Mouse (Mus musculus) Muller cell, postnatal 12 days (primary cell): ENCODE data around the gene Dock4.

Experiments
- DNase-seq: peaks from one replicate; pipeline ENCODE4 v3.0.0-alpha.2; 2015; ENCODE audit errors: inconsistent ontology term

Gene Dock4

DNA sequence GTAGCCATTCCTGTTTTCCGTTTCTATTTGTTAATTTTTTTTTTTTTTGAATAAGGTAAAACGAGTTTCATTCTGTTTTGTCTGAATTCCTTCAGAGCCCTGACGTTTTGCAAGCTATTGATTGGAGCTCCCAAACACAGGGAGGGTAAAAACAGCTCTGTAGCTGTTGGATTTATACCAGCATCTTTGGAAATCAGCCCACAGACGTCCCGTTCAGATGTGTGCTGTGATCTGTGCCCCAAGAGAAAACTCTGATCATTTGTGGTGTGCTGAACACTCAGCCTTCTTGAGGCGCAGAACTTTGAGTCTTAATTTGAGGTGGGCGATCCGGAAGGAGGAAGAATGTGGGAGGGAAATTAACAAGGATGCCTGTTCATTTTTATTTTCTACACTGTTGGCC, 62.7 kb downstream of the Dock4 start:
- DNase-seq: peak; percentile 45

DNA sequence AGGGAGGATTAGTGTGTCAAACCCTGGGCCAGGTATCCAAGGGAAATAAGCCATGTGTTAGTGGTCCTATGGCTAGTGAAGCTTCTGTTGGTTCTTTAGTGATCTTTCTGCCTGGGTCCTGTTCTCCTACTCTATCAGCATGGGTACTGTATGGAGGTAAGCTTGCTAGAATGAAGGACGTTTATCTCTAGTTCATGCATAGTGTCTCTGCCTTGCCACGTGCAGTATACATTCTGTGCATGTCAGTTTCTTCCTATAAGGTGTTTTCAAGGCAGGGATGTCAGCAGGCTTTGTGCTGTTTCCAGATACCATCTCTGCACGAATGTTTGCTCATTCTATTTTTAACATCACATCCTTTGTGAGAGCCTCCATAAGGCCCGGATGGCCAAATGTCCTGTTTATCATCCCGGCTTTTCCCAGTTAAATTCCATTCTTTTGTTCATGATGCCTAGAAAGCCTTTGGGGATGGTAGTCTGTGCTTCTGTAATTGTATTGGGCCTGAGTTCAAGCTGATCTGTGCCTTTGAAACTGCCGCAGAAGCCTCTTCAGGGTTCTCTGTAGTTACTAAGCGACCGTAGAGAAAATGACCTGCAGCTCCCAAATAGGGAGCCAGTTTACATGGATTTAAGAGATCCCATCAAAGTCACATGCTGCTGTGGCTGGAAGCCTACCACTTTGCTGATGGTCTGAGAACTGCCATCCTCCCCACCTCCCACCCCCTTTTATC, 66.1 kb downstream of the Dock4 start:
- no peak for DNase-seq

- no peak for DNase-seq
Measured at GRCm38 (mm10) chr12:40512370-40512693, 66.6 kb downstream of the Dock4 start.

GRCm38 (mm10) chr12:40512994-40513393, 67.2 kb downstream of the Dock4 start:
- DNase-seq: no peak

- no peak for DNase-seq
Measured at GRCm38 (mm10) chr12:40514021-40514420, 68.3 kb downstream of the Dock4 start.

DNA sequence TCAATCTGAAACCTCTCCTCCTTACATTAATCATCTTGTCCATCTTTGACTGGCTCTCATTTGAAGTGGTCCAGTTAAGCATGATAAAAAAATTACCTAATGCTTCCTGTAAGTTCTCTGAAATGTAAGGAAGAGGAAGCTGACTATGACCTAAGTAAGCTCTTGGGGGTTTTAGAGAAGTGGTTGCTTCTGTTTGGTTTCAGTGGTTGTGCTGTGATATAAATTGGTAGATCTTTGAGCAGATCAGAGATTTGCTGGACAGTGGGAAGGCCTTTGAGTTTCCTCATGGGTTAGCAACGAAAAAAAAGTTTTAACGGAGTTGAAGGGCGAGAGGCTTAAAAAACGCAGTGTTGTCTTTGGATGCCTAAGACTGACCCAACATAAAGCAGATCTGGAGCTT, 76.7 kb downstream of the Dock4 start:
- no peak for DNase-seq

GRCm38 (mm10) chr12:40523020-40523419, 77.3 kb downstream of the Dock4 start:
- DNase-seq: no peak

DNA sequence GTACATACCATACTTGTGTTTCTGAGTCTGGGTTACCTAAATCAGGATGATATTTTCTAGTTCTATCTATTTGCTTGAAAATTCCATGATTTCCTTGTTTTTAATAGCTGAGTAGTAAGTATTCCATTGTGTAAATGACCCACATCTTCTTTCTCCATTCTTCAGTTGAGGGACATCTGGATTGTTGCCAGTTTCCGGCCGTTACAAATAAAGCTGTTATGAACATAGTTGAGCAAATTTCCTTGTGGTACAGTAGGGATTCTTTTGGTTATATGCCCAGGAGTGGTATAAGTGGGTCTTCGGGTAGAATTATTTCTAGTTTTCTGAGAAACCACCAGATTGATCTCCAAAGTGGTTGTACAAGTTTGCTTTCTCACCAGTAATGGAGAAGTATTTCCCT, 79.3 kb downstream of the Dock4 start:
- peak; percentile 12 for DNase-seq

DNA sequence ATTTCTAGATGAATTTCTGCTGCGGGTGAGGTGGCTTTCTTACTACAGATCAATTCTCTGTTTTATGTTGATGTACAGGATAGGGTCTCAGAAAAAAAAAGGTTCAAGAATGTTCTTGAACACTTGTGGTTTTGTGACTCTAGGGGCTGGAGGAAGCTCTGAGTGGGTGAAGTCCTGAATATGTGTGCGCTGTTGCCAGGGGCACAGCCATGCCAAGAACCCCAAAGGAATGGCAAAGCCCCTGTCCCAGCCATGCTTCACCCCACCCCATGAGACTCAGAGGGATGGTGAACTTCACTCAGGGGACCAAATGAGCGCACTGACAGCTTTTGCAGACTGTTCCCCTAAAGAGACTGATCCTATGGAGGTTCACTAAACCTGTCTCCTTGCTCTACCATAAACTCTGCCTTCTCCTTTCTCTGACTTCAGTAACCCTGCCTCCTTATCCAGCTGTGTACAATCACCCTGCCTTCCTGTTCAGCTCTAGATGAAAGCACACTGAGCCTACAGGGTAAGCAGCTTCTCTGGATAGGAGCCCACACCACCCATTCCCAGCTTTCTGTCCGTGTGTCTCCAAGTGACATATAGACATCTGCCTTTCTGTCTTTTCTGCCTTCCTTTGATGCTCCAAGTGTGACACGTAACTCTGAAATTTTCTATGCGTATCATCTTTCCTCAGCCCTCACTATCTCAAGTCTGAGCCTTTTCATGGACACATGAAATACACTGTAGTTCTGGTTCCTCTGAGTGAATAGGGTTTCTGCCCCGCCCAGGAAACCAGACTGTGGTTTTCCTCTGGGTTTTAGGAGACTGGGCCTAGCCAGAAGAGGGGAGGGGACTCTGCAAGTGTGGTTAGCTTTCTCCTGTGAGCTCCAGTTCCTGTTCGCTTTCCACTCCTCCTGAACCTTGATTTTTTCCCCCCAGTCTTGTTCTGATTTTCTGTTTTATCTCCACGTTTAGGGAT, 90.2 kb downstream of the Dock4 start:
- no peak for DNase-seq

DNA sequence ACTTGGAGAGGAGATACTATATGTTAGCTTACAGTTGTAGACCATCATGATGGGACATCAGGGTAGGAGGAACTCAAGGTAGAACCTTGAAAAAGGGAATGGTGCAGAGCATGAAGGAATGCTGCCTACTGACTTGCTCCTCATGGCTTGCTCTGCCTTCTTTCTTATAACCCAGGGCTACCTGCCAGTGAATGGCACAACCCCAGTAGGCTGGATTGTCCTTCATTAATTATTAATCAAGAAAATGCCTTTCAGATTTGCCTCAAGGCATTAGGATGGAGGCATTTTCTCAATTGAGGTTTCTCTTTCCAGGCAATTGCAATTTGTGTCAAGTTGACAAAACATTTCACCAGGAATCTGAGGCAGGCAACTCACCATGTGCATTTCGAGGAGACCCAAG, 92.1 kb downstream of the Dock4 start:
- no peak for DNase-seq

- DNase-seq: no peak
Measured at GRCm38 (mm10) chr12:40538318-40538717, 92.6 kb downstream of the Dock4 start.

GRCm38 (mm10) chr12:40538780-40539179, 93.0 kb downstream of the Dock4 start:
- no peak for DNase-seq

DNA sequence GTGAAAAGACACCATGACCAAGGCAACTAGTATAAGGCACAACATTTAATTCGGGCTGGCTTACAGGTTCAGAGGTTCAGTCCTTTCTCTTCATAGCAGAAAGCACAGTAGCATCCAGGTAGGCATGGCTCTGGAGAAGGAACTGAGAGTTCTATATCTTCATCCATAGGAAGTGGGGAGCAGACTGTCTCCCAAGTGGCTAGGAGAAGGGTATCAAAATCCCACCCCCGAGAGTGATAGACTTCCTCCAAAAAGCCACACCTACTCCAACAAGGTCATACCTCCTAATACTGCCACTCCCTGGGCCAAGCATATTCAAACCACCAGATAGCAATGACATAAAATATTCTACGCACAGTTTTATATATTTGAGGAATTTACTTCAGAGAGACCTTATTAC, 98.5 kb downstream of the Dock4 start:
- DNase-seq: no peak

DNA sequence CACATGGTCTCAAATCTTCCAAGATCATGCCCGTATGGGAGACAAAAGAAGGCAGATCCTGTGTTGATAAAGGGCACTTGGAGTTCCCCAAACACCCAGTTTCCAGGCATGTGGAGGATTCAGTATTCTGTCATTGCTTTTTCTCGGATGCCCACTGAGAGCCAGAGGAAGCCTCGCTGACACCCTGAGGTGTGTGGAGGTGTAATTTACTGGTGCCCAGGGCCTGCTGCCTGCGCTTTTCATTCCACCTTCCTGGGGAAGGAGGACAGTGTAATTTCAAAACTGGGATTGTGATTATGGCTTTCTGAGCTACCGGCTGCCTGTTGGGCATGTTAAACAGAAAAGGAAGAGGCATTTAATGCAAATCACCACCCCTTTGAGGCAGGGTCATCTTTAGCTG, 101.1 kb downstream of the Dock4 start:
- DNase-seq: no peak

- no peak for DNase-seq
Measured at GRCm38 (mm10) chr12:40551317-40551716, 105.6 kb downstream of the Dock4 start.

DNA sequence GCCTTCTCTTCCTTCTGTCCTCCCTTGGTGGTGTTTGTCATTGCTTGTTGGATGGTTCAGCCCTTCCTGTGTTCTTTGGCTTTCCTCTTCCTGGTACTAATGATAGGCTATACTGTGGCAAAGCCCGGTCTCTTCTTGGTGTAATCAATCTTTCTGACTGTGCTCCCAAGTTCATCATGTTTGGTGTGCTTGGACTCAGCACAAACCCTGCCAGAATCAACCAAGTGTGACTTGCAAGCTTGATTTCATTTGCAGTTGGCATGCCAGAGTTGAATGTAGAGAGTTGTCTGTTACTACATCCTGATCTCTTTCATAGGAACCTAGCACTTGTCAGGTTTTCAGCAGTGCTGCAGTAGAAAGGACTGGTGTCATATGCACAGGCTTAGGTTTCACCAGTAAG, 106.4 kb downstream of the Dock4 start:
- no peak for DNase-seq

- DNase-seq: no peak
Measured at GRCm38 (mm10) chr12:40553929-40554328, 108.2 kb downstream of the Dock4 start.

DNA sequence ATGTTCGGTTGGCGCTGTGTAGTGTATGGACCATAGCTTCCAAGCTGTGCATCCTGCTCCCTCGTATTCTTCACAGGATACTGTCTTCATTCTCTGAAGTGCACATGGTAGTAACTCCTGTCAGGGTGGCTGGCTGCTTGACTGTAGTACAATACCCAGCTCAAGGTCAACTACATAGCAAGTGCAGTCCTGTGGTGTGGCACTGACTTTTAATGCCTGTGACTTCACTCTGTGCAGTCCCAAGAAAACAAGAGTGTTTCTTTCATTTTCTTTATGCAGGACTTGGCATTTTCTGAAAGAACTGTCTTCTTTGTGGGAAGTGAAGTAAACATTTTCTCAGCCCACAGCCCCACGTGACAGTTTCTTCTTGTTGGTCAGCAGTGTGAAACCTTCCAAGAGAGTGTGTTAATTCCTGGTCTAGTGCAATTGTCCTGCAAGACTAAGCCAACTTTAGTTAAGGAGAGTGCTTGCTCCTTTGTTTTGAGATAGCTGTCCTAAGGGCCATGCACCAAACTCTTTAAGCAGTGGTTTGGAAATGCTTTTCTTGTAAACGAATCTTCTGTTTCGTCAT, 109.3 kb downstream of the Dock4 start:
- no peak for DNase-seq

DNA sequence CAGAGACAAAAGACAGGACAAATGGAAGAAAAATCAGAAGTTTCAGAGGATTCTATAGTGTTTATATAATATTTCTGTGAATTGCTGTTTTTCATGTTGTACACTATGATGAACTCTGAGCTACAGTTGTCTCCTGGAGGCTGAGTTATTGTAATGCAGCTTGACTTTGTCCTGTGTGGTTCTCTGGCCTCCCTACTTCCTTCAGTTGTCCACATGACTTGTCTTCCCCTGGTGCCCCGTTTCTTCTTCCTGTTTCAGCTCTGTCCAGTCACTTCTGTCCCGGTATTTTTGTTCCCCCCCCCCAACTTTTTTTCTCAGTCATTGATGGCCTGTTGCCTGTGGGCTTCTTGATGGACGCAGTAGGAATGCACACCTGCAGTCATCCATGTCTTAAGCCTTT, 112.8 kb downstream of the Dock4 start:
- DNase-seq: no peak

DNA sequence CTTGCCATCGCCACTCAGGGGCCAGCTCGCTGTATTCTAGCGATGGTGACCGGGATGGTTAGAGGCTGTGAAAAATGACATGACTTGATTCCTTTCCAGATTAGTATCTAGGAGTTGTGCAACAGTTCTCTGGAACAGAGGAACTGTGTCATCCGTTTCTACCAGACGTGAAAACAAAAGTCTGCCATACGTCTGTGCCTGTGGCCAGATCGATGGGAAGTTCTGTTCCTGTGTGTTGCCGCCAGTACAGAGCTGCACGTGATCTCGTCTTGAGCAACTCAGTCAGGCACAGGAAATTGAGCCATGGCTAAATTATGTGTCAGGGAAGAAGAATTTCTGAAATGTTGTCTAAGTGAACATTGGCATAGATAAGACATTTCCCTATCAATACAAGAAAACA, 113.4 kb downstream of the Dock4 start:
- DNase-seq: no peak

GRCm38 (mm10) chr12:40563703-40564102, 118.0 kb downstream of the Dock4 start:
- no peak for DNase-seq

DNA sequence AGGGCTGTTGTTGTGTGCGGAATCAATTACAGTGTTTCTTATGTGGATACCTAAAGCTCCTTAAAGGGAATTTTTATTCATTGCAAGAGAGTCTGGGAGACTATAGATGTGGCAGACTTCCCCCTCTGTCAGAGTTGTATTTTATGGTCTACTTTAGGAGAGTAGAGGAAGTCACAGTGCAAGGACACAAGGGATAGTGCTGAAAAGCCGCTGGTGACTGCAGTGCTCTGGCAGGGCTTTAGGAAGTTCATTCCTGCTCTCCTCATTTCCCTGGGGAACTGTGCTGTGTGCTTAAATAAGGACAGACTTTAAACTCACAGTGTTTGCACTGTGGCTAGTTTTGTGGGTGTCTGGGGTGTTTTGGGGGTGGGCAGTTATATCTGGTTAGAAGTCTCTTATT, 118.5 kb downstream of the Dock4 start:
- DNase-seq: no peak

DNA sequence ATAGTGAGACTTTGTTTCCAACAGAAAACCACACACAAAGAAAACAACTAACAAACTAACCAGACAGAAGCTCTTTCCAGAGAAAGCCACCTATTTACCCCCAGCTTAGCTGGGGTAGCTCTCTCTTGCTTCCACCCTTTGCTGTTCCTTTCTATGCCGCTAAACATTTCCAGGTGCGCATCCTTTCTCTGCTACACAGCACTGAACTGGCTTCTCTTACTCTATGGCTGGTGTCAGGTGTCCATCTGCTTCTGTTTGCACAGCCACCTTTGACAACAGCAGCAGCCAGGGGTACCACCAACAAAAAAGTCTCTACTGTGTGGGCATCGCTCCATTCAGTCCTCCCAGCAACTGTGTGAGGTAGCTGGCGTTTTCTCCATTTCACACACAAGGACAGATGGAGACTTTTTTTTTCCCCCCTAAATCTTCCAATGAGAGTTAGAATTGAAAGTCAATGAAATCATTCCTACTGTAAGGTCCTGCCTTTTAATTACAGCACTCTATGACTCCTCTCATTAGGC, 122.7 kb downstream of the Dock4 start:
- no peak for DNase-seq
